Mouse (Mus musculus) macrophage (primary cell): ENCODE measurements at regions not wholly inside any gene's neighbourhood (a gene's known extent, or its start where the extent isn't known, plus 50 kb on each side); places are given as distances from the start of the nearest gene placed in this dataset.

ENCODE experiments used
- H3K27ac ChIP-seq: fragments of 350-480 bp; formaldehyde crosslinking; 2 replicates; pipeline ENCODE4 v1.9.0; 2021
- H3K36me3 ChIP-seq: fragments of 350-480 bp; formaldehyde crosslinking; 2 replicates; pipeline ENCODE4 v1.9.0; 2021; ENCODE audit errors: inconsistent target
- H3K4me3 ChIP-seq: fragments of 350-480 bp; formaldehyde crosslinking; 2 replicates; pipeline ENCODE4 v1.9.0; 2021; ENCODE audit errors: inconsistent target
- H3K79me2 ChIP-seq: fragments of 350-480 bp; formaldehyde crosslinking; 2 replicates; pipeline ENCODE4 v1.9.0; 2021; ENCODE audit errors: inconsistent target
- WGBS: methylation state at CpG from one replicate; pipeline ENCODE4 v1.1.7; 2026; ENCODE audit warnings: inconsistent platforms; ENCODE audit not compliant: missing documents; 5-methylcytosine and 5-hydroxymethylcytosine counted together

DNA sequence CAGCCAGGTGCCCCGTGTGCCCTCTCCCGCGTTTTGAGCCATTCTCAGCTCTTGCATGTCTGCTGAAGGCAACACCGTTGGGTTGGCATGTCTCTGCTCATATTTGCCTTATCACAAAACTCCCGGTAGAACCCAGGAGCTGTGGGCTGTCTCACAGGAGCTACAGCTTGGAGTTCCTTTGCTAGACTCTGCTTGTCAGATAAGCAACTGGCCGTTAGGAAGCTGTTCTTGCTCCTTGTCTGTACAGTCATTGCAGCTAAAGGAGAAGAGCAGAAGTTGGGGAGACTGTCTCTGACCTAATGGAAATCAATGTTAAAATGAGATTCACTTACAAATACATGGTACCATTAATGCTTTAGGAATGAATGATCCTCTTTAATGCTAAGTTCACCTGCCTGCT is 72.8 kb upstream of the Ntrk2 start:
- H3K4me3 ChIP-seq, result no peak overlapping the region
- H3K36me3 ChIP-seq, result no peaks in the 10 kb centered on the region
- WGBS, result 90% methylated on average over 6 of the region's 6 CpGs
- H3K27ac ChIP-seq, result no peak overlapping the region
- H3K79me2 ChIP-seq, result no peaks in the 10 kb centered on the region

- H3K4me3 ChIP-seq, result no peak overlapping the region
- no peaks in the 10 kb centered on the region for H3K79me2 ChIP-seq
- no peak overlapping the region for H3K27ac ChIP-seq
- H3K36me3 ChIP-seq, result no peaks in the 10 kb centered on the region
- 46% methylated on average over 6 of the region's 6 CpGs for WGBS
These were observed 70.8 kb upstream of the Ntrk2 start for GRCm38 (mm10) chr13:58735577-58735976.

GRCm38 (mm10) chr13:58740731-58741130 is 65.6 kb upstream of the Ntrk2 start:
- H3K27ac ChIP-seq, result no peak overlapping the region

GRCm38 (mm10) chr13:58746056-58746455 is 60.3 kb upstream of the Ntrk2 start:
- 81% methylated on average over 3 of the region's 3 CpGs for WGBS
- H3K4me3 ChIP-seq, result no peak overlapping the region

More at GRCm38 (mm10) chr13:58740731-58741130, 65.6 kb upstream of the Ntrk2 start:
- Histone ChIP-seq H3K4me3 (no peak overlapping the region), H3K79me2 (no peaks in the 10 kb centered on the region), H3K36me3 (no peaks in the 10 kb centered on the region)
- 76% methylated on average over 7 of the region's 7 CpGs for WGBS

DNA sequence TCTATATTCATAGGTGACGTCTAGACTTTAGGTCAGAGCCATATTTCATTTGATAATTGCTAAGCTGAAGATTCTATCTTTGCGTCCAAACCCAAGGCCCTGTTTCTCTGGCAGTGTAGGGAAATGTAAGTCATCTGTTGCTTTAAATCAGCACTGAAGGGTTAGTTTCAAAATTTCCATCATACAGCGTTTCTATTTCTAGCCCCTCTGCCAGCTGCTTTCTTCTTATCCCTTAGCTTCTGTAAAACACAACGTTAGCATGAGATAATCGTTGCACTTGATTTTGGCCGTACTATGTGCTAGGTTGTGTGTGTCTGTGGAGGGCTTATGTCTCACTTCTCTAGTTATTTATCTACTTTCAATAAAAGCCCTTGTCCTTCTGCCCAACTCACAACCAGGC is 58.7 kb upstream of the Ntrk2 start:
- H3K4me3 ChIP-seq, result no peak overlapping the region
- no peaks in the 10 kb centered on the region for H3K79me2 ChIP-seq
- no peaks in the 10 kb centered on the region for H3K36me3 ChIP-seq
- H3K27ac ChIP-seq, result no peak overlapping the region
- WGBS, result 93% methylated on average over 6 of the region's 6 CpGs

More at GRCm38 (mm10) chr13:58746056-58746455, 60.3 kb upstream of the Ntrk2 start:
- H3K79me2 ChIP-seq, result no peaks in the 10 kb centered on the region
- no peaks in the 10 kb centered on the region for H3K36me3 ChIP-seq
- no peak overlapping the region for H3K27ac ChIP-seq

DNA sequence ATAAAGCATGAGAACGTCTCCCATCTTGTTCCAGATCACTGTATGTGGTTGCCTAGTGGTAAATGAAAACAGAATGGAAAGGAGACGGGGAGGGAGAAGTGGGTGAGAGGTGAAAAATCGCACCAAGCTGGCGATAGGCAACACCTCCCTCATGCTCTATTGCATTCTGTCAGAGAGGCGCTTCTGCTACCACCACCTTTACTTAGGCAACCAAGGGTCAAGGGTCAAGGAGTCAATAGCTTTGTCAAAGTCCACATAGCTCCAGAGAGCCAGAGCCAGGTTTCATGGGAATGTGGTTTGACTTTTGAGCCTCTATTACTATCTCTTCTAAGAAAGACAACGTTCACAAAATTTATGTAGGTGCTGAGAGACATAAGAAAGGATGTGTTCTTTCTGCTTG is 50.2 kb upstream of the Ntrk2 start:
- WGBS, result 82% methylated on average over 6 of the region's 6 CpGs
- no peak overlapping the region for H3K27ac ChIP-seq

More for the DNA sequence above, 50.2 kb upstream of the Ntrk2 start:
- no peaks in the 10 kb centered on the region for H3K79me2 ChIP-seq
- H3K4me3 ChIP-seq, result no peak overlapping the region
- no peaks in the 10 kb centered on the region for H3K36me3 ChIP-seq
